Mouse (Mus musculus): ENCODE data around the gene Trak2. TPM values are rescaled to one million over a fixed set of nuclear protein-coding genes. Genes with fewer than 3 reads are reported as not detected.
"Not testable (repeated sequence)": the region's sequence is repeated elsewhere in the genome, so short reads cannot be mapped to it uniquely, and the experiment has no call there.

The Trak2 gene
- 100 to 1,000 TPM; 155 to 161 TPM for total RNA-seq (2021)

DNA sequence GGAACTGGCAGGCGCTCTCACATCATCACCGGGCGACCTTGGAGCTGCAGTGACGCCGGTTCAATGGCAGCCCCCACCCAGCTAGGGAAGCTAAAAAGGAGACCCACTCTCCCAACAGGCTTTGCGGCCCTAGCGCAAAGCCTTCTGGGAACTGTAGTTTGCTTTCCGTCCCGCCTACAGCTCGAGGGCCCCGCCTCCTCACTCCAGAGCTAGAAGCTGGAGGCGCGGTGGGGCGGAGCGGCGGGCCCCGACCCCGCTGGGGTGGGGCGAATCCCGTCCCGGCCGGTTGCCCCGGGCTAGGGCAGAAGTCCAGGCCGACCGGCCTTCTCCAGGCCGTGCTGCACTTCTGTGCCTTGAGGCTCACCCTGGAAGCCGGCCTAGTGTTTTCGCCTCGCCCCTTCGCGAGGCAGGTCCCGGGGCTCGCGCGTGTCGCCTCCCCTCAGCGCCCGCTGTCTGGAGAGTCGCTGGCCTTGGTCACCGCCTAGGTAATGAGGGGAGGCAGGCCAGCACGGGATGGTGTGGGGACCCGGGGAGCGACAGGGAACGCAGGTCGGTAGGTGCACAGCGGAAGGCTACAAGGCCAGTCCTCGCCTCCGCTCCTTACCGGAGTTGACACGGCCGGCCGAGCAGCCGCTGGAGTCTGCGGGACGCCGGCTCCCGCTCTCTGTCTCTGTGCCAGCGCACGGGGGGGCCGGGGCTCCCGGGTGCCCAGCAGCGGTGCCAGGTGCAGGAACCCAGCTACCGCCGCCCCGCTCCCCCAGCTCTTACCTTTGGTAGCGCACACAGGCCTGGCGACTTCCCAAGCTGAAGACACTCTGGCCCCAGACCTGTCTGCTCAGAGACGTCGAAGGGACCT lies at the start of gene Trak2, which contains the start of gene Stradb:
Gene Trak2, minus strand, starts transcription at position 65 of the 856 bp plus-strand sequence.
Gene Stradb, plus strand, starts transcription at position 157 of the 856 bp plus-strand sequence.
- intact Hi-C loops (cut with DNase I): loop anchor here (5.0 kb wide), 2 partner anchors 46 to 61 kb away; no protein-coding TSS in a partner anchor
- peak; percentile 97 to 98 for DNase-seq

DNA sequence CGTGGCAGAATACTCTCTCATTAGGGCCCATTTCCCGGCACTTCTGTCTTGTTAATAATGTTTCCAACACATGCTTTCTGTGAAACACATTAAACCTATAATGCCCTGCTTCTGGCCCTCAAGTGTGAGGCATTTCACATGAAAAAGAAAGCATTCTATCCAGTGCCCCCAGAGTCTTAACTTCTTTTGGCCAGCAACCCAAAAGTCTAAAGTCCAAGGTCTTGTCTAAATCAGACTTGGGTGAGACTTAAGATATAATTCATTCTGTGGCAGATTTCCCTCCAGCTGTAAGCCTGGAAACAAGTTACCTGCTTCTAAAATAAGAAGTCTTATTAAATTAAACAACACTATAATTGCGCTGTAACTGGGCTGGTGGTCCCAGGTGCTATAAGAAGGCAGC lies 48.3 kb upstream of the Trak2 start:
- intact Hi-C loops (cut with DNase I): no loop called here
- DNase-seq: no peak

DNA sequence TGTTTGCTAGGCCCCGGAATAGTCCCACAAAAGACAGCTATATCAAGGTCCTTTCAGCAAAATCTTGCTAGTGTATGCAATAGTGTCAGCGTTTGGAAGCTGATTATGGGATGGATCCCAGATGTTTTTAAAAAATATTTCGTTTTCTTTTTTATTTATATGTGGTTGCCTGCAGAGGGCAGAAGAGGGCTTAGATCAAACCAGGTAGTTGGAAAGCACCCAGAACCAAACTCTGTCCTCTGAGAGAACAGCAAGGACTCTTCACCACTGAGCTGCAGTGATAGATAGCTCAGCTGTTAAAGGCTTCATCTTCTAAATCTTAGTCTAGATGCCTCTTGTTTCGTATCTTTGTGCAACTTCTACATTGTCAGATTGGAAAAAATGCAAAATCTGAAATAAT lies 36.0 kb upstream of the Trak2 start:
- DNase-seq: peak; percentile 22 to 43
- intact Hi-C loops (cut with DNase I): loop anchor here (5.0 kb wide), 1 partner anchor 228 kb away; the partner anchor contains the start of gene Als2

DNA sequence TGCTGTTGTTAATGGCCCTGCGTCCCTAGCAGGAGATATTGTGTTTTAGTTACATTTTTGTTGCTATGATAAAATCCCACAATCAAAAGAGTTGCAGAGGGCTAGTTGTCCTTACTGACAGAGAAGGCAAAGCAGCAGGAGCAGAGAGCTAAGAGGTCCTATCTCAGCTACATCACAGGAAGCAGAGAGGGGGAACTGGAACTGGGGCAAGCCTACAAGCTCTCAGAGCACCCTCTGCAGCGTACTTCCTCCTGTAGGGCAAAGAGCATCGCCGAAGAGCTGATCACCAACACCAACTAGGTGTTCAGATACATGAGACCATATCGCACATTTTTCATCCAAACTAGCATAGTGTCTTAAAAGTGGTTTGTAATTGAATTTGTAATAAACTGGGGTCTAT lies 22.1 kb upstream of the Trak2 start:
- intact Hi-C loops (cut with DNase I): no loop called here
- DNase-seq: no peak

DNA sequence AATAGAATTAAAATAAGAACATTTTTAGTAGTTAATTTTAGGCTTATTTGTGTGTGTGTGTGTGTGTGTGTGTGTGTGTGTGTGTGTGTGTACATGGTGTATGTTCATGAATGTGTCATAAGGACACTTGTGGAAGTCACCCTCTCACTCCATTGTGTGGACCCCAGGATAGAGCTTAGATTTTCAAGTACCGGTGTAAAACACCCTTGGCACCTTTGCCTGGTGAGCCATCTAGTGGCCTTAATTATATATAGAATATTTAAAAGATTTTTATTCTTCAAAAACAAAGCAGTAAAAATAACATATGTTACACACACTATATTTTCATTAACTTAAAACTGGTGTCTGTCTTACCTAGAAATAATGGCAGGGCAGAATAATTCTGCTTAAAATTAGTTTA lies 20.5 kb upstream of the Trak2 start:
- intact Hi-C loops (cut with DNase I): loop anchor here (1.0 to 5.0 kb wide), 2 partner anchors 81 to 223 kb away; no protein-coding TSS in a partner anchor
- DNase-seq: peak in 1 of 2 experiments; percentile 11

GRCm38 (mm10) chr1:58993144-58993543 lies 19.9 kb upstream of the Trak2 start:
- intact Hi-C loops (cut with DNase I): loop anchor here (1.0 to 5.0 kb wide), 2 partner anchors 81 to 223 kb away; no protein-coding TSS in a partner anchor
- DNase-seq: no peak

DNA sequence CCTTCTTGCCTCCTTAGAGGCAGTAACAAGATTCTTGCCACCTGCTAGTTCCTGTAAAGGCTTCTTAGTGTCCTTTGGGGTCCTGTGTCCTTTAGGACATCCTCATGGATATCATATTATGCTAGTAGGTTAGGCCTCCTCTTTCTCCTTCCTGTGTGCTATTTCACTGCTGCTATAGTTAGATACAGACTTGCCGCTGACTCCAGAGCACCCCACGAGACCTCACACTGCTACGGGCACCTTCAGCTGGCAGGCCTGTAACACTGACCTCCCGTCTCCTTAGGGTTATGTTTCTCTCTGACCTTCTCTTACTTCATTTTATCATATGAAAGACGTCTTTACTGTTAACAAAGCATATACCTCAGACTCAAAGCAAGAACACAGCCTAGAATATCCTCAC lies 11.4 kb upstream of the Trak2 start:
- intact Hi-C loops (cut with DNase I): no loop called here
- no peak for DNase-seq

DNA sequence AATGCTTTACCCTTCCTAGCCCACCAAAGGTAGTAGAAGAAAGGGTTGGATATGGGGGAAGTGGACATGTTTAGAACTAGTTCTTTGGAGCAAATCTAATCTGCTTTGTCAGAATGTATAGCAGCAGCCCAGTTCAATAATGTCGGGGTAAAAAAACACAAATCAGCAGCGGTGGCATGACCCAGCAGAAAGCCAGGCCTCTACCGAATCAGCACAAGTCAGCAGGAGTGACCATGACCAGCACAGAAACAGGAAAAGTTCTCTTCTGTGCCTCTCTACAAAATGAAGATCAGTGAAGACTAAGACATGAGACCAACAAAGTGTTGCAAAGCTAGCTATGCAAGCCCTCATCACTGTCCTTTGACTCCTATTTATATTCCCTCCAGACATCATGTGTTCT lies 9.0 kb upstream of the Trak2 start:
- intact Hi-C loops (cut with DNase I): no loop called here
- DNase-seq: no peak

- DNase-seq: no peak
- intact Hi-C loops (cut with DNase I): loop anchor here (5.0 kb wide), 2 partner anchors 46 to 61 kb away; no protein-coding TSS in a partner anchor
Measured at GRCm38 (mm10) chr1:58972851-58973365, 322 bp downstream of the Trak2 start.

DNA sequence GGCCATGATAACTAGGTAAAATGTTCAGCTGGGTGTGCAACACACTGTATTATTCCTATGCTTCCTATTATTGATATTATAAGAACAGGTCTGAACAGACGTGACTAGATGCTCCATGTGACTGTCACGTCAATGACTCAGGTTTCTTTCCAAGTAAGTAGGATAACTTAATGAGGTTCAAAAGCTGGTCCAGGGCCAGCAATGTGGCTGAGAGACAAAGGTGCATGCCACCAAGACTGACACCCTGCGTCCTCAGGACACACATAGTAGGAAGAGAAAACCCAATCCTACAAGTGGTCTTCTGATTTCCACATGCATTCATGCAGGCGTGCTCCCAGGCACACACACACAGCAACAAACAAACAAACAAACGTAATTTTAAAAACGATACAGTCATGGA lies 2.1 kb downstream of the Trak2 start:
- intact Hi-C loops (cut with DNase I): loop anchor here (5.0 kb wide), 2 partner anchors 44 to 59 kb away; no protein-coding TSS in a partner anchor
- no peak for DNase-seq

DNA sequence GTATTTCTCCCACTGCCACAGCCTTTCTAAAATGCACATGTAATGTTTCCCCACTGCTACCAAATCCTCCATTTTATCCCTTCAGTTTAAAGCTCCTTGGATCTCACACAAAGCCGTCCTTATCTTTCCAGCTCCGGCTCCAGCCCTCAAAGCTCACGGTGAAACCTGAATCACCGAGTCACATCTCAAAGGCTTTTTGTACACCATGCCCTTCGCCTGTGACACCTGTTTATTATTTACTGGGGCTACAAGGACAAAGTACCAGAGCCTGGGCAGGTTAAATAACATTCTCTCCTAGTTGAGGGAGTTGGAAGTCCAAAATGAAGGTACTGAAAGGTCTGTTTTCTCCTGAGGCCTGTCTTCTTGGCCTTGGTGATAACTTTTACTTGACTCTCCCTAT lies 3.2 kb downstream of the Trak2 start:
- intact Hi-C loops (cut with DNase I): loop anchor here (5.0 kb wide), 2 partner anchors 43 to 58 kb away; no protein-coding TSS in a partner anchor
- DNase-seq: no peak

GRCm38 (mm10) chr1:58967534-58967933 lies 5.7 kb downstream of the Trak2 start:
- intact Hi-C loops (cut with DNase I): no loop called here
- no peak for DNase-seq

DNA sequence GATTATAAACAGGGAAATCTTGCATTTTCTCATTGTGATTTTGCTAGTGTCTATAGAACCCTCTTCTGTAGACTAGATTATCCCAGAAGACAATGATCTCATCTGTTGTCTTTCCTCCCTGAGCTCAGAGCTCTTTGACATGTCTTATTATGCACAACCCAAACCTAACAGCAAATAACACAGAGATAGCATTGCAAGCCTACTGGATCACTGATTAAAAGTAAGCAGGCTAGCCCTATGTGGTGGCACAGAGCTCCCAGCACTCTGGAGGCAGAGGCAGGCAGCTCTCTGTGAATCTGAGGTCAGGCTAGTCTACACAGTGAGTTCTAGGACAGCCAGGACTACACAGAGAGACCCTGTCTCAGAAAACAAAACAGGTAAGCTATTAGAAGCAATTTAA lies 10.4 kb downstream of the Trak2 start:
- intact Hi-C loops (cut with DNase I): no loop called here

DNA sequence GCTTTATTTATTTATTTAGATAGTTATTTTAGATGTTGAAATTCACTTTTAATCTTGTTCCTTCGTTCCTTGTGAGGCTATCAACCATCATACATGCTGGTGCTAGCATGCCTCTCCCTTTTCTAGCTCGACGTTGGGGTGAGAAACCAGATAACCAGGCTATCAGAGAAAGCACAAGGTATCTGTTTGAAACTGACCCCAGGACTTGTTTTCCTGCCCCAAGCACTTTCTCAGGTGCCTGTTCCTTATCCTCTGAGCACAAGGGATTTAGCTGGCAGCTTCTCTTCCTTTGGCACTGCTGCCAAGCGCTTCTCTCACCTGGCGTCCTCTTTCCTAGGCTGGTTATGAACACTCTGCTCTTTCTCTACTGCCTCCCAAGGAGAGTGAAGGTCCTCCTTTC lies 10.8 kb downstream of the Trak2 start:
- intact Hi-C loops (cut with DNase I): no loop called here
- DNase-seq: no peak

More for the DNA sequence above, 10.4 kb downstream of the Trak2 start:
- DNase-seq: no peak

DNA sequence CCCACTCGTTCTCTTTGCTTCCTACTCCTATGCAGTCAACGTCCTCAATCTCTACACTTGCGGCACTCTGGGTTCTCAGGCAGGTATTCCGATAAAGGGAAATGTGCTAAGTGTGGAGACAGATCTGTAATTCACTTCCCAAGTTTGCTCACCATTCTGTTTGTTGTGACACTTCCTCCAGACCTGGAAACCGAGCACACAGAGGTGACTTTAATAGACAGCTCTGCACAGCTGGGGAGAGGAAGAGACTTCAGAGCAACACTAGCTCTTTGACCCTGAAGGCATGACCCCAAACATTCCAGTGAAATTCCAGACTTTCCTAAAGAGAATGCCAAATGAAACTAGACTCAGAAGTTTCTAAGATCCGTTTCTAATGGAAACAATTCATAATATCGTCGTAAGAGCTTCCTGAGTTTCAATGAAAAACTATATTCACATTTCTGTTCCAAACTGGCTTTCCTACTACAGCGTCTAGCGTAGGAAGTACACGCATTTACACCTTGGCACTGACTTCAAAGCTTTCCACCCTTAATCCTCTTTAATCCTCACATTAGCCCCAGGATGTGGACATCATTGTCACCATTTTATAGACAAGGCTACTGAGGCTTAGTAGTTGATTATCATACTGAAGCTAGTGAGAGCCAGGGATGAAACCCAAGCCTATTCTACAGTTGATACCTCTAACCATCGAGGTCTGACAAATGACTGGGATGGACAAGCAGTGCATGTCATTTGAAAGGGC lies 11.9 kb downstream of the Trak2 start:
- intact Hi-C loops (cut with DNase I): no loop called here
- no peak for DNase-seq

- intact Hi-C loops (cut with DNase I): no loop called here
- no peak for DNase-seq
Measured at GRCm38 (mm10) chr1:58959682-58960081, 13.5 kb downstream of the Trak2 start.

DNA sequence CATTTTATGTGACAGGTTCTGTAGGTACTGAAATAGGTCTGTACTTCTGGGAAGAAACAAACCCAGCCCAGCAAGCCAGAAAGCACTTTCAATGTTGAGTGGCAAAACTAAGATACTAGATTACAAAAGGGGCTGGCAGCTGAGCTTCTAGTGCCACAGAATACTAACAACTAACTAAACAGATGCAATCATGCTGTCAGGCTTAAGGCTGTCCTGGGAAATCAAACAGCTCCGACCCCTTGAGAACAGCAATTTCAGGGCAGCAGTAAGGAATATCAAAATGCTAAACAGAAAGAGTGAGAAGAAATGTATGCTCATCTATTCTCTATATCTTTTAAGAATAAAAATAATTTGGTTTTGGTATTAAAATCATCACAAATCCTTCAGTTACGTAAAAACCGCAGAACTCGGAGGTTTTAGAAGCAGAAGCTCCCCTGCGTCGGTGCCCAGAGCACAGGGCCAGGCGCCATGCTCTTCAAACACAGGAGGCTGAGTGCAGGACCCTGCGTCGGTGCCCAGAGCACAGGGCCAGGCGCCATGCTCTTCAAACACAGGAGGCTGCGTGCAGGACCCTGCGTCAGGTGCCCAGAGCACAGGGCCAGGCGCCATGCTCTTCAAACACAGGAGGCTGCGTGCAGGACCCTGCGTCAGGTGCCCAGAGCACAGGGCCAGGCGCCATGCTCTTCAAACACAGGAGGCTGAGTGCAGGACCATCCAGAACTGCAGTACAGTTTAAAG lies 14.3 kb downstream of the Trak2 start:
- intact Hi-C loops (cut with DNase I); DNase-seq: not testable (repeated sequence)

DNA sequence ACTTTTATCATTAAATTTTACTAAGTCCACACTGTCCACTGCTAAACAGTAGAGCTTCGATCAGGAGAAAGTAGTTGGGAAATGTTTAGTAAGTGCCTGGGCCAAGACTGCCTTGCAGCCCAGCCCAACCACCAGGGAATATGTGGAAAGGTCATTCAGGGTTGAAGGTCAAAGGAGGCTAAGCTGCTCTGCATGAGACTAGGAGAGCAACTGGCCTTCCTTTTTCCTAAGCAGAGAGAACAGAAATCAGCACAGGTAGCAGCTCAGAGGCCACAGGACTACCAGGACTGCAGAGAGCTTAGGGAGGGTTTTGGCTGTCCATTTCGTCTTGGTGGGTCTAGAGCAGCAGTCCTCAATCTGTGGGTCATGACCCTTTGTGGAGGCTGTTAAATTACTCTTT lies 15.3 kb downstream of the Trak2 start:
- DNase-seq: no peak
- intact Hi-C loops (cut with DNase I): no loop called here

GRCm38 (mm10) chr1:58956229-58956628 lies 17.0 kb downstream of the Trak2 start:
- peak in 1 of 2 experiments; percentile 6 for DNase-seq
- intact Hi-C loops (cut with DNase I): no loop called here

GRCm38 (mm10) chr1:58955716-58956115 lies 17.5 kb downstream of the Trak2 start:
- DNase-seq: peak in 1 of 2 experiments; percentile 10
- intact Hi-C loops (cut with DNase I): no loop called here
